Mouse (Mus musculus) ES-CJ7 (cell line): ENCODE measurements at regions not wholly inside any gene's neighbourhood (a gene's known extent, or its start where the extent isn't known, plus 50 kb on each side); places are given as distances from the start of the nearest gene placed in this dataset.

Experiments
- DNase-seq: peaks from one replicate; pipeline ENCODE4 v3.0.0; 2011; ENCODE audit warnings: low read depth, low spot score

- DNase-seq = no peak
Measured at GRCm38 (mm10) chr8:44765194-44765593, 170.1 kb upstream of the Fat1 start.

- DNase-seq = no peak
Measured at GRCm38 (mm10) chr8:44765677-44766076, 169.6 kb upstream of the Fat1 start.

GRCm38 (mm10) chr8:44766111-44766873 is 169.0 kb upstream of the Fat1 start:
- no peak for DNase-seq

GRCm38 (mm10) chr8:44767271-44767670 is 168.0 kb upstream of the Fat1 start:
- DNase-seq = no peak

GRCm38 (mm10) chr8:44779212-44779611 is 156.0 kb upstream of the Fat1 start:
- no peak for DNase-seq

- DNase-seq = no peak
Measured at GRCm38 (mm10) chr8:44782421-44782820, 152.8 kb upstream of the Fat1 start.

- no peak for DNase-seq
Measured at GRCm38 (mm10) chr8:44785161-44785560, 150.1 kb upstream of the Fat1 start.

GRCm38 (mm10) chr8:44786740-44787139 is 148.5 kb upstream of the Fat1 start:
- DNase-seq = no peak

- no peak for DNase-seq
Measured at GRCm38 (mm10) chr8:44788290-44788689, 147.0 kb upstream of the Fat1 start.

- DNase-seq = no peak
Measured at GRCm38 (mm10) chr8:44799513-44799912, 135.7 kb upstream of the Fat1 start.

GRCm38 (mm10) chr8:44800827-44801273 is 134.4 kb upstream of the Fat1 start:
- no peak for DNase-seq

GRCm38 (mm10) chr8:44801604-44802206 is 133.5 kb upstream of the Fat1 start:
- DNase-seq = no peak

- no peak for DNase-seq
Measured at GRCm38 (mm10) chr8:44802331-44802730, 132.9 kb upstream of the Fat1 start.

- DNase-seq = peak; percentile 69
Measured at GRCm38 (mm10) chr8:44804414-44805178, 130.7 kb upstream of the Fat1 start.

GRCm38 (mm10) chr8:44805179-44805815 is 129.9 kb upstream of the Fat1 start:
- peak; percentile 13 for DNase-seq

GRCm38 (mm10) chr8:44812360-44812759 is 122.9 kb upstream of the Fat1 start:
- DNase-seq = no peak

GRCm38 (mm10) chr8:44817532-44818157 is 117.6 kb upstream of the Fat1 start:
- no peak for DNase-seq

GRCm38 (mm10) chr8:44819270-44819669 is 116.0 kb upstream of the Fat1 start:
- no peak for DNase-seq

GRCm38 (mm10) chr8:44819691-44820090 is 115.6 kb upstream of the Fat1 start:
- no peak for DNase-seq

GRCm38 (mm10) chr8:44825183-44825757 is 110.0 kb upstream of the Fat1 start:
- no peak for DNase-seq

GRCm38 (mm10) chr8:44826936-44827335 is 108.3 kb upstream of the Fat1 start:
- no peak for DNase-seq
